Mouse (Mus musculus) megakaryocyte progenitor cell, adult 5-6 weeks (primary cell): ENCODE results near the gene Rasgrf1. TPM values are rescaled to one million over a fixed set of nuclear protein-coding genes. Genes with fewer than 3 reads are reported as not detected.

ENCODE experiments used
- ATAC-seq: replicated peaks from 2 replicates; pipeline ENCODE4 v1.8.0; 2016; ENCODE audit warnings: mild to moderate bottlenecking, moderate TSS enrichment, inconsistent platforms; ENCODE audit not compliant: poor library complexity
- total RNA-seq, 2 experiments: library from RNA; stranded (forward) in 1 of 2; stranded (reverse) in 1 of 2; fragments of 157-497, 149-512 nt in 1 of 2; fragments of 200-1000 nt in 1 of 2; gene quantifications; 2 replicates each; pipeline versions ENCODE4 v1.2.3 to v1.2.4; 2015 to 2017

Rasgrf1 gene
- total RNA-seq, 2 experiments from 2014 or later, result 0.02 TPM; not detected in 1

GRCm38 (mm10) chr9:90076131-90076530 lies 166.4 kb downstream of the Rasgrf1 start:
- ATAC-seq, result peak; percentile 43

Other genes starting within 250 kb of the Rasgrf1 start
- 322 and 358 TPM in 2 replicates for gene Tmed3, start 204.8 kb upstream of the Rasgrf1 start, total RNA-seq (2015)
- 264 and 336 TPM in 2 replicates for gene Tmed3, start 204.8 kb upstream of the Rasgrf1 start, total RNA-seq (2017)
- not detected in 2 replicates for gene Ankrd34c, start 171.4 kb upstream of the Rasgrf1 start, total RNA-seq (2015)
- gene Ankrd34c, start 171.4 kb upstream of the Rasgrf1 start, total RNA-seq (2017), result not detected in 2 replicates
- 78.9 and 96.1 TPM in 2 replicates for gene Ctsh, start 144.2 kb downstream of the Rasgrf1 start, total RNA-seq (2015)
- gene Ctsh, start 144.2 kb downstream of the Rasgrf1 start, total RNA-seq (2017), result 44.7 and 52.8 TPM in 2 replicates
- gene Morf4l1, start 204.9 kb downstream of the Rasgrf1 start, total RNA-seq (2015), result 366 and 378 TPM in 2 replicates
- 192 and 278 TPM in 2 replicates for gene Morf4l1, start 204.9 kb downstream of the Rasgrf1 start, total RNA-seq (2017)